Mouse (Mus musculus) lung, embryonic 14.5 days (tissue): Measurements from ENCODE around the gene E330034G19Rik. TPM values are rescaled to one million over a fixed set of nuclear protein-coding genes. Genes with fewer than 3 reads are reported as not detected.

ENCODE experiments used
- ATAC-seq: fragments of 200-750 bp; cut with Nextera tagmentation; 2 replicates; pipeline ENCODE4 v1.8.0; 2017; ENCODE audit warnings: mild to moderate bottlenecking, moderate TSS enrichment, moderate library complexity; ENCODE audit not compliant: insufficient read depth
- DNase-seq: peaks from one replicate; pipeline ENCODE4 v3.0.0-alpha.2; 2015
- H3K27ac ChIP-seq: fragments of 300-500 bp; sonication (generic); 2 replicates; pipeline ENCODE4 v1.5.1; 2014; ENCODE audit warnings: low read depth, mild to moderate bottlenecking, moderate library complexity
- H3K27me3 ChIP-seq: fragments of 300-500 bp; sonication (generic); 2 replicates; pipeline ENCODE4 v1.6.1; 2014; ENCODE audit warnings: low read length, control low read depth; ENCODE audit not compliant: insufficient read depth
- H3K36me3 ChIP-seq: fragments of 300-500 bp; sonication (generic); 2 replicates; pipeline ENCODE4 v1.6.1; 2014; ENCODE audit warnings: control low read depth; ENCODE audit not compliant: insufficient read depth
- H3K4me1 ChIP-seq: fragments of 300-500 bp; sonication (generic); 2 replicates; pipeline ENCODE4 v1.6.1; 2014; ENCODE audit warnings: antibody characterized with exemption, control low read depth; ENCODE audit not compliant: insufficient read depth
- H3K4me2 ChIP-seq: fragments of 300-500 bp; sonication (generic); 2 replicates; pipeline ENCODE4 v1.6.1; 2014; ENCODE audit warnings: mild to moderate bottlenecking
- H3K4me3 ChIP-seq: fragments of 300-500 bp; sonication (generic); 2 replicates; pipeline ENCODE4 v1.5.1; 2014; ENCODE audit warnings: low read depth, low read length
- H3K9ac ChIP-seq: fragments of 300-500 bp; sonication (generic); 2 replicates; pipeline ENCODE4 v1.6.1; 2014
- H3K9me3 ChIP-seq: fragments of 300-500 bp; sonication (generic); 2 replicates; pipeline ENCODE4 v1.6.1; 2016; ENCODE audit warnings: low read depth, low read length, control low read depth
- CTCF ChIP-seq: IDR thresholded peaks from 2 replicates; pipeline ENCODE4 v1.5.1; 2016; ENCODE audit warnings: antibody characterized with exemption, low read depth
- WGBS: fragments of 180-500 bp; shearing (Covaris S2); extraction: QIAGEN DNeasy Blood & Tissue Kit; methylation state at CpG from one replicate; pipeline ENCODE4 v1.1.7; 2014; 5-methylcytosine and 5-hydroxymethylcytosine counted together
- polyA plus RNA-seq: library from polyadenylated mRNA; unstranded; fragments of >200 nt; fragmentation: Nextera tagmentation; extraction: Ambion mirVana; gene quantifications from 2 replicates; pipeline ENCODE4 v1.2.1, GENCODE M21; 2014

E330034G19Rik gene
- polyA plus RNA-seq = not detected in 2 replicates

DNA sequence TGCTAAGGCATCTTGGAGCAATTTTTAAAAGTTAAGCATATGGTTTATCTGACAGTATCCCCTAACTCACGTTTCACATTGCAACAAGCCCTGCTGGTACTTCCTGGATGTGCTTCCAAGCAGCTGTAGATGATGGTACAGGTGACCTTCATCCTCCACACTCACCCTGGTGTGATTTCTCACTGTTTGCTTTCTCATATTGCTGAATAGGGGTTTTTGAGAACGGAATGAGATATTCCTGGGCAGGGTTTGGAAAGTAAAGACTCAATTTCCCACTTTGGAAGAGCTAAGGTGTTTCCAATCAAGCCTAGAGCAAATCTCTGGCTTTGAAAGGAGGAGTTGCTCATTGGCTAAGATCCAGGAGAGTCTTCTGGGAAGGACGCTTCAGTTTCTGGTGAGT, at the start of gene E330034G19Rik:
TSS of gene E330034G19Rik (plus strand) at position 301 of the 400 bp plus-strand sequence.
- Histone ChIP-seq H3K27me3 (no peaks in the 10 kb centered on the region), H3K4me1 (no peaks in the 10 kb centered on the region), H3K27ac (no peak within 1 kb of the TSS), H3K9ac (no peak within 1 kb of the TSS), H3K9me3 (no peaks in the 10 kb centered on the region), H3K4me2 (no peak within 1 kb of the TSS), H3K4me3 (no peak within 1 kb of the TSS), H3K36me3 (no peaks in the 10 kb centered on the region)
- WGBS = 40% methylated on average over 3 of the region's 3 CpGs
- DNase-seq = no peak
- no peak for ATAC-seq
- no peak for TF ChIP-seq CTCF

GRCm38 (mm10) chr14:24244330-24245176, 48.5 kb upstream of the E330034G19Rik start:
- Histone ChIP-seq H3K9ac (peak overlapping the region; percentile 94), H3K4me1 (peaks cover 8% of the 10 kb centered on the region; the same call in 1 of the 2 replicates), H3K4me2 (peak overlapping the region; percentile 92), H3K4me3 (peak overlapping the region; percentile 73), H3K9me3 (no peaks in the 10 kb centered on the region), H3K27me3 (no peaks in the 10 kb centered on the region), H3K27ac (peak overlapping the region; percentile 96), H3K36me3 (peaks cover 9% of the 10 kb centered on the region; the same call in 1 of the 2 replicates)
- ATAC-seq (peak; percentile 35; the same call in 1 of the 2 replicates), DNase-seq (peak; percentile 57)
- under 1% methylated on average over 40 of the region's 40 CpGs for WGBS
- TF ChIP-seq CTCF = no peak

GRCm38 (mm10) chr14:24245177-24246081, 47.6 kb upstream of the E330034G19Rik start, which contains the start of gene Dlg5:
Gene Dlg5 (minus strand): TSS chr14:24245920.
- Histone ChIP-seq H3K9ac (peak within 1 kb of the TSS; percentile 94), H3K36me3 (peaks cover 9% of the 10 kb centered on the region; the same call in 1 of the 2 replicates), H3K4me1 (peaks cover 8% of the 10 kb centered on the region; the same call in 1 of the 2 replicates), H3K4me3 (peak within 1 kb of the TSS; percentile 73), H3K27me3 (no peaks in the 10 kb centered on the region), H3K27ac (peak within 1 kb of the TSS; percentile 96), H3K9me3 (no peaks in the 10 kb centered on the region), H3K4me2 (peak within 1 kb of the TSS; percentile 92)
- WGBS = under 1% methylated on average over 72 of the region's 98 CpGs
- TF ChIP-seq CTCF = 0 out of 2 replicates have a peak, but pooled peaks have one; percentile 12
- peak; percentile 75 for DNase-seq
- ATAC-seq = peak; percentile 89

DNA sequence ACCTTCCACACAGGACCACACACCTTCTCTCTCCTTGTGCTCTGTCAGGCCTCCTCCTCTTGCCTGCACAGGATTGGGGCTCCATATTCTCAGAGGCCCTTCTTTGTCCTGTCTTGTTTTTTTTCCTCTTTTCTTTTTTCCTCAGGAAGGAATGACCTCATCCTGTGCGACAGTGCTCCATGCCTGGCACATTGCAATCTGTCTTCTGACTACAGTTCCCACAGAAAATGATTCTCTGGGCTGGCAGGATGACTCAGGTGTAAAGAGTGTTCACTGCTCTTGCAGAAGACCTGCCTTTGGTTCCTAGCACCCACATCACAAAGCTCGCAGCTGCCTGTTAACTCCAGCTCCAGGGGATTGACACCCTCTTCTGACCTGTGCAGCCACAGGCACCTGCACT, 43.1 kb upstream of the E330034G19Rik start:
- no peaks in the 10 kb centered on the region for H3K9me3 ChIP-seq
- no peak for DNase-seq
- no peak for ATAC-seq
- H3K4me2 ChIP-seq = no peak overlapping the region
- H3K36me3 ChIP-seq = no peaks in the 10 kb centered on the region
- H3K4me1 ChIP-seq = peaks cover 11% of the 10 kb centered on the region
- no peak overlapping the region for H3K9ac ChIP-seq
- 40% methylated on average over 2 of the region's 2 CpGs for WGBS
- H3K27ac ChIP-seq = no peak overlapping the region
- no peak overlapping the region for H3K4me3 ChIP-seq
- no peak for TF ChIP-seq CTCF
- H3K27me3 ChIP-seq = no peaks in the 10 kb centered on the region

- DNase-seq (no peak), ATAC-seq (no peak)
- Histone ChIP-seq H3K36me3 (no peaks in the 10 kb centered on the region), H3K9ac (no peak overlapping the region), H3K27ac (no peak overlapping the region), H3K9me3 (no peaks in the 10 kb centered on the region), H3K4me3 (no peak overlapping the region), H3K4me2 (no peak overlapping the region), H3K4me1 (peaks cover 8% of the 10 kb centered on the region; the same call in 1 of the 2 replicates), H3K27me3 (no peaks in the 10 kb centered on the region)
- 76% methylated on average over 1 of the region's 1 CpGs for WGBS
- no peak for TF ChIP-seq CTCF
Observed at GRCm38 (mm10) chr14:24251326-24251725, 41.7 kb upstream of the E330034G19Rik start.

- 9% methylated on average over 8 of the region's 8 CpGs for WGBS
- peak overlapping the region; percentile 69 for H3K27ac ChIP-seq
- H3K27me3 ChIP-seq = no peaks in the 10 kb centered on the region
- H3K36me3 ChIP-seq = no peaks in the 10 kb centered on the region
- DNase-seq = peak; percentile 84
- peak overlapping the region; percentile 18; the same call in 1 of the 2 replicates for H3K4me2 ChIP-seq
- H3K9me3 ChIP-seq = no peaks in the 10 kb centered on the region
- no peak overlapping the region for H3K9ac ChIP-seq
- H3K4me1 ChIP-seq = peaks cover 8% of the 10 kb centered on the region; the same call in 1 of the 2 replicates
- H3K4me3 ChIP-seq = no peak overlapping the region
- no peak for TF ChIP-seq CTCF
- peak; percentile 96 for ATAC-seq
Observed at GRCm38 (mm10) chr14:24253611-24254202, 39.3 kb upstream of the E330034G19Rik start.
